Mouse (Mus musculus) C2C12 (cell line): Measurements from ENCODE around the gene Phldb1.

ENCODE experiments used
- CEBPB ChIP-seq: IDR thresholded peaks from one replicate; pipeline ENCODE4 v1.6.1; 2011; ENCODE audit warnings: low read depth, mild to moderate bottlenecking, control low read depth, moderate library complexity
- CTCF ChIP-seq: IDR thresholded peaks from one replicate; pipeline ENCODE4 v1.5.1; 2011; ENCODE audit not compliant: control insufficient read depth, insufficient read depth, insufficient read length
- MYOG ChIP-seq: IDR thresholded peaks from one replicate; pipeline ENCODE4 v1.6.1; 2011; ENCODE audit not compliant: control insufficient read depth, insufficient read length; ENCODE audit errors: extremely low read depth
- USF1 ChIP-seq: IDR thresholded peaks from one replicate; pipeline ENCODE4 v1.6.1; 2011; ENCODE audit warnings: low read depth, mild to moderate bottlenecking, control low read depth, moderate library complexity

- TF ChIP-seq MYOG (no peak), CTCF (no peak), USF1 (no peak), CEBPB (no peak)
Measured at GRCm38 (mm10) chr9:44691671-44692520, 43.1 kb downstream of the Phldb1 start.
